Mouse (Mus musculus) embryo, embryonic 9.5 days (tissue): ENCODE measurements around the gene Txnrd3.
A peak's percentile ranks its signal among the peaks of the same experiment; 100 is the strongest.

Source experiments
- DNase-seq: peaks from one replicate; pipeline ENCODE4 v3.0.0-alpha.2; 2017; ENCODE audit errors: extremely low spot score

Gene Txnrd3

GRCm38 (mm10) chr6:89655011-89655410 is 11.2 kb downstream of the Txnrd3 start:
- no peak for DNase-seq

GRCm38 (mm10) chr6:89658342-89658741 is 14.6 kb downstream of the Txnrd3 start:
- DNase-seq, result no peak

GRCm38 (mm10) chr6:89658931-89659330 is 15.1 kb downstream of the Txnrd3 start:
- no peak for DNase-seq

GRCm38 (mm10) chr6:89659692-89660423 is 16.1 kb downstream of the Txnrd3 start:
- peak; percentile 16 for DNase-seq

DNA sequence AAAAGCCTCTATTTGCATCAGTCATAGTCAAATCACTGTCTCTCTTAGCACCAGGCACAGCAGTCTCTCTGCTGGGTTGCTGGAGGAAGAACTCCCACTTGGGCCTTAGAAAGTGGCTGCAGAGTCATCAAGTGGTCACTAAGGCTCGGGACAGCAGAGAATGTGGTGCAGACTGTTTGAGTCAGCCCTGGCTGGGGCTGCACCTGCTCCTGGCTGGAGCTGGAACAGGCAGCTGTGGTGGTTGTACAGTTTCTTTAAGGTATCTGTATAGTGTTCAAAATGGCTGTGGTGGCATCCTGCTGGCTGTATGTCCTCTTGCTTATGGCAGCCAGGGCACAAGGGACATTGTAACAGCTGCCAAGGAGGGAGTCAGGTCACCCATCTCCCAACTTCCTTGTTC is 16.7 kb downstream of the Txnrd3 start:
- DNase-seq, result no peak

DNA sequence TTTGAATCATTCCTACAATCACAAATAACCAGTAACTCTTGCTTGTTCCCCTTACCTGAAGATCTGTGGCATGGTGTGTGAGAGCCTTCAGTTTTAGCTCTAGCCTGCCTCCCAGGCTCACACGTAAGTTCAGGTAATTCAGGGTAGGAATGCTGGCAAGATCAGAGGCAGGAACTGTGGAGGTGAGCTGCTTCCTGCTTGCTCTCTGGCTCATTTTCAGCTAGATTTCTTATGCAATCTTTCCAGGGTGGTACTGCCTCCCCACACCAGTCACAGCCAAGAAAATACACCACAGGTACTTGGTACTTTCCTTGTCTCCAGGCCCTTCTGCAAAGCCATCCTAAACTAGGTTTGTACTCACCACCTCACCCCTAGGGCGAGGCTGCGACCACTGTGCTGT is 18.7 kb downstream of the Txnrd3 start:
- DNase-seq, result no peak

DNA sequence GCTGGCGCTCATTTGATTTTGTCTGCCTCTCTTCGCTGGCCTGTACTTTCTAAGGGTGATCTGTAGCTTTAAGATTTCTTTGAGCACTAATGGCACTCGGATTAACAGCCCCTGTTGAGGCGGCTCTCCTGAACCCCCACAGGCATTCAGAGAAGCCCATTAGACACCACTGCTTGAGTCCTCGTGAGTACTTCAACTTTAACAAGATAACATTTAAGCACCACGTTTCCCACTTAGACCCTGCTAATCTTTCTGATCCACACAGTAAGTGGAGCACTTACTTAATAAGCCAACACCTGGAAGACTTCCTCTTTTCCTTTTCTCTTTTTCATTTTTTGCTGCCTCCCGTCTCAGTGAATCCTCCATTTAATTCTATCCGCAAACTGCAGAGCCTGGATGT is 21.4 kb downstream of the Txnrd3 start:
- DNase-seq, result no peak

DNA sequence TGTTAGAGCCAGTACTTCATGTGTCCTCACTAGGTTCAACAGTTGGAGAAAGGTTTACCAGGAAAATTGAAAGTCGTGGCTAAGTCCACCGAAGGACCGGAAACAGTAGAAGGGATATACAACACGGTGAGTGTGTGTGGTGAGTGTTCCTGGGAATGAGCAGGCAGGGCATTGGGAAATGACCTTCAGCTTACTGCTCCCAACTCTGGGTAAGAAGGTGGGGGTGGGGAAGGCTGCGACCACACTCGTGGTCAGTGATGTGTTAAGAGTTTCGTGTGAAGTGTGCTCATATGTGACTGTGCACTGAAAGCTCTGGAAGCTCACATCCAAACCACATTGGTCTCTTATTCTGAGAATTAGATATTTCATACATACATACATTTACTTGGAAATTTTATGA is 21.9 kb downstream of the Txnrd3 start:
- no peak for DNase-seq

- DNase-seq, result no peak
These were observed 23.2 kb downstream of the Txnrd3 start for GRCm38 (mm10) chr6:89666976-89667375.

DNA sequence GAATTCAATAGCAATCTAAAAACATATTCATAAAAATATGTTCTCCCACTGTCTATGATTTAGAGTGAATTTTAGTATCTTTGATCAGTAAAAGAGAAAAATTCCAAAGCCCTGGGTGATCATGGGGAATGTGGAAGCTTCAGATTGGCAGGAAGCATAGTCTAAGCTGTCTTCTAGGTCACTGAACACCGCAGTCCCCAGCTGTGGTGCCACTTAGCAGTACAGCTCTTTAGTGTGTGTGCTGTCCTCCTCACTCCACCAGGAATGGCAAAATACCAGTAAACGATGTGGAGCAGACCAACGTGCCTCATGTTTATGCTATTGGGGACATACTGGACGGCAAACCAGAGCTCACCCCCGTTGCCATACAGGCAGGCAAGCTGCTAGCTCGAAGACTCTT is 25.8 kb downstream of the Txnrd3 start:
- DNase-seq, result no peak

DNA sequence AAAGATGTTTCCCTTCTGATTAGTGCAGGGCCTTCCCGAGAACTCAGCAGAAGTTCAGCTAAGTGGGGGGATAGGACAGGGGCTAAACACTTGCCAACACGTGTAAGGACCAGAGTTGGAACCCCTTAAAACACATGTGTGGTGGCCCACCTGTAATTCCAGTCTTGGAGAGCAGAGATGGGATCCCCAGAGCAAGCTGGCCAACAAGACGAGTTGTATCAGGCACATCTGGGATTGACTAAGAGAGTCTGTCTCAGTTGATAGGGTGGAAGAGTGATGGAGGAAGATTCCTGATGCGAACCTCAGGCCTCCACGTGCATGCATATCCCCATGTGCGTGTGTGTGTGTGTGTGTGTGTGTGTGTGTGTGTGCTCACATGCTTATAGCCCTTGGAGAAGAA is 27.6 kb downstream of the Txnrd3 start:
- DNase-seq, result no peak

- no peak for DNase-seq
These were observed 28.9 kb downstream of the Txnrd3 start for GRCm38 (mm10) chr6:89672641-89673040.

DNA sequence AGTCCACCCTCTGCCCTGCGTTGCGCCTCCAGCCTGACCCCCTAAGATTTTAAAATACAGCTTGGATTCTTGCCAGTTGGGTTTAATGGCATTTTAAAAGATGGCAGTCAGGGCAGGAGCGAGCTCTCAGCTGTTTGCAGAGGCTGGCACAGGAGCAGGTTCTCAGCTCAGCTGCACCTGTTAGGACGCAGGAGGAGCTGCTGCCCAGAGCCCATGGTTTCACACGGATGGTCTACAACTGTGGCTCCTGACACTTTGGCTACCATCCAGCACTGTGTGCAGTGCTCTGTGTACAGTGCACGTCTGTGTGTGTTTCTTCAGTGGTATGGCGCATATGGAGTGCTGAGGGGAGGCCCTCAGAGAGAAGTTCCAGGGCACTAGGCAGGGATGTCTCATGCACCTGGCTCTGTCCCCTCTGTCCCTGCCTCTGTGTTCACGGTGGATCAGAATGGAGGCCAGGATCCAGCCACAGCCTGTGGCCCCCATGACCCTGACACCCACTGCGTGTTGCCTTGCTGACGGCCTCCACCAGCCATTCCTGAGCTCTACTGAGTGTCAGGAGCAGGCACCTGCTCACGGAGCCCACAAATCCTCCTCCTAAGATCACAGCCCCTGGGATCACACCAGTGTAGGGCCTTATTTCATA is 29.5 kb downstream of the Txnrd3 start:
- DNase-seq, result no peak

GRCm38 (mm10) chr6:89678522-89678921 is 34.7 kb downstream of the Txnrd3 start:
- DNase-seq, result no peak

- peak; percentile 76 for DNase-seq
These were observed 35.6 kb downstream of the Txnrd3 start for GRCm38 (mm10) chr6:89679291-89679835.

DNA sequence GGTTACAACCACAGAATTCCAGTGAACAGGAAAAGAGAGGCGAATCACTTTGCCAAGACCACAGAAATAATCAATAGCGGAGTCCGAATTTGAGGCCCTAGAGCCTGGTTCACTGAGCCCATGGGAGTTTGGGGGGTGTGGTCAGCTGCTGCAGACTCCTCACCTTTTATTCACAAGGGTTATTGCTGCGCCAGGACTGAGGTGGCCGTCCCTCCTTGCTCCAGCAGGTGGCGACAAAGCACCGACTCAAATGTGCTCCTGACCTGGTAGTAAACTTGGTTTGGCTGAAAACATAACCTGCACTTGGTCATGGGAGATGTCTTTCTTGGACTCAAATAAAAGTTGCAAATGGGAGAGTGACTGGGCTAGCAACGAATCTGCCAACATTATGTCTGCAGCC is 36.4 kb downstream of the Txnrd3 start:
- DNase-seq, result peak; percentile 84

DNA sequence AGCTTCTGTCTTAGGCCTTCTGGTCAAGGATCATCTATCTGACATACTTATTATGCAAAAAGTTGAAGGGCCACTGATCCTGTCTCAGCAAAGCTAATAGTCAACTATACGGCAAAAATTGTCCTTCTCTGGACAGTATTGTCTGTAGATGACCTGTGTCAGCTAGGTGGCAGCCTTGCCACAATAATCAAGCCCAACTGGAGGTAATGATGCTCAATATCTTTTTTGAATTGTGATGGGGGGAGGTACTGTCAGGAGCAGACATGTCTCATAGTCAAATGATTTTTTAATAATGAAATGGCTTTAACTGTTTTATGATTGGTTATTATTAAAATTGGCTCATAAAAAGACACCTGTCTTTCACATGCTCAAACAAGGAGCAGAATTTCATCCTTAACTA is 40.4 kb downstream of the Txnrd3 start:
- DNase-seq, result no peak

- no peak for DNase-seq
These were observed 43.3 kb downstream of the Txnrd3 start for GRCm38 (mm10) chr6:89687100-89687499.

GRCm38 (mm10) chr6:89706624-89707023 is 62.8 kb downstream of the Txnrd3 start:
- DNase-seq, result no peak

DNA sequence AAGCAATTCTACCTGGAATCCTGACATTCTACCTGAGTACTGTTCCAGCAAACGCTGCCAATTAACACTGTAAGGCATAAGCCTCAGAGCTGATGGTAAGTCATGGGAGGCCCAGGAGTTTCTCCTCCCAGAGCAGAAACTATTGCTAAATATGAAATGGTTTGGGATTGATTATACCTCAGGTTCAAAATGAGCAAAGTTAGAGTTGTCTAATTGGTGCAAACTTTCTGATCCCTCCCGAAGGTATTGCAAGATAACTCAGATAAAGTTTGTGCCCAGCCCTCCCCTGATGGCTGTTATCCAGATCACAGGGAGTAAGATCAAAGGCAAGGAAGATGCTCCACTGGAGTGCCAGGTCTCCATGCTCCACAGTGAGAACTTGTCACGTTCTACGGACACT is 63.5 kb downstream of the Txnrd3 start, which contains the start of gene Vmn1r40:
Gene Vmn1r40, plus strand, starts transcription at position 301 of the 400 bp plus-strand sequence.
- DNase-seq, result no peak

DNA sequence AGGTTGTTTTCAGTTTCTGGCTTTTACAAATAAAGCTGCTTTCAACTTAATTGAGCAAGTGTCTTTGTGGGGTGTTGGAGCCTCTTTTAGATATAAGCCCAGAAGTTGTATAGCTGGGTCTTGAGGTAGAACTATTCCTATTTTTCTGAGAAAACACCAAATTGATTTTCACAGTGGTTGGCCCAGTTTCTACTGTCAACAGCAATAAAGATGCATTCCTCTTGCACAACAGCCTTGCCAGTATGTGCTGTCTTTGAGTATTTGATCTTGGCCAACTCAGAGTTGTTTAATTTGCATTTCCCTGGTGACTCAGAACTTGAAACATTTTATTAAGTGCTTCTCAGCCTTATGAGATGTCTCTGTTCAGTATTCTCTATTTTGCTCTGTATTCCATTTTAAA is 74.3 kb downstream of the Txnrd3 start:
- DNase-seq, result no peak
